Mouse (Mus musculus): ENCODE data around the gene Vps52.

GRCm38 (mm10) chr17:33932448-33932847 is 23.2 kb upstream of the Vps52 start:
- TF ChIP-seq POLR2A (IDR thresholded peaks at IDR 0.05; ENCODE audit: low read depth, low read length), result no peak
- TF ChIP-seq CTCF (conservative IDR thresholded peaks at IDR 0.05; ENCODE audit: insufficient read depth, insufficient read length, low read depth, low read length), result no peak

Data from kidney, adult 2 months (tissue).